Mouse (Mus musculus): Measurements from ENCODE around the gene Gnb1l. TPM values are rescaled to one million over a fixed set of nuclear protein-coding genes. Genes with fewer than 3 reads are reported as not detected.

The Gnb1l gene
- polyA plus RNA-seq, 1 experiment: 13.3 TPM

DNA sequence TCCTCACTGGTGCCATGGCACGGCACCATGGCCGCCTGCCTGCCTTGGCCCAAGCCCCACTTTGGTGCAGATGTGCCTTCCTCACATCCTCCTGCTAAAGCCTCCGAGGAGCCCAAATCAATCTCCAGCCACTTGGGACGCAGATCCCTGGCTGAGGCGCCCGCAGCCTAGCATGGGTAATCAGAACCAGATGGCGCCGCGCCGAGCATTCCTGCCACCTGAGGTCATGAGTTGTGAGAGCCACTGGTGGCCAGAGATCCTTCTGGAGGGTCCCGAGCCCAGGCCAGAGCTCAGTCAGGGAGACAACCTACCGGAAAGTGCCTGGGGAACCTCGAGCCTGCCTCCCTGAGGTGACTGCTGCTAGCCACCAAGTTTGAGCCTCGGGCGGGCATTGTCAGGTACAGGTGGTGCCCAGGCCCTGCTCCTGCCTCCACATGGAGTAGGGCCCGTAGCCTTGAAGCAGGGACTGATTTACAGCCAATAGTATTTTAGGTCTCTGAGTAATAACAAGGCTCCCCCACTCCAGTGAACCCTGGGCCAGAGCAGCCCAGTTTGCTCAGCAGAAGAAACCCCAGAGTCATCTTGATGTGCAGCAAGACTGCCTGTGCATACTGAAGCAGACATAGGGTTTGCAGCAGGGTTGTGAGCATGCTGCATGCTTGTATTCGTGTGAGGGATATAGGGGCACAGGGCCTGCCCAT is 56.9 kb downstream of the Gnb1l start:
- no peak overlapping the region for H3ac ChIP-seq (ENCODE audit: control insufficient read depth, insufficient read length, low read depth)
- no peaks in the 10 kb centered on the region for H3K27me3 ChIP-seq (ENCODE audit: control insufficient read depth, insufficient read depth, insufficient read length)
- TF ChIP-seq CEBPB (IDR thresholded peaks at IDR 0.05; ENCODE audit: low read depth): no peak
- TF ChIP-seq MAX (IDR thresholded peaks at IDR 0.05): no peak
- TF ChIP-seq FOSL1 (IDR thresholded peaks at IDR 0.05; ENCODE audit: insufficient read depth, low read length, poor library complexity, severe bottlenecking): no peak
- TF ChIP-seq MYOD1 (IDR thresholded peaks at IDR 0.05; ENCODE audit: control insufficient read depth, insufficient read length, low read depth): no peak
- no peak for TF ChIP-seq USF1 (IDR thresholded peaks at IDR 0.05; ENCODE audit: low read depth)
- TF ChIP-seq CTCF (IDR thresholded peaks at IDR 0.05; ENCODE audit: control insufficient read depth, insufficient read depth, insufficient read length): no peak
- TF ChIP-seq MYOG (IDR thresholded peaks at IDR 0.05; ENCODE audit: control insufficient read depth, extremely low read depth, insufficient read length): no peak
- H3K79me3 ChIP-seq (ENCODE audit: low read depth): no peaks in the 10 kb centered on the region
- no peak overlapping the region for H3K4me3 ChIP-seq (ENCODE audit: insufficient read depth, poor library complexity, severe bottlenecking)
- H3K79me2 ChIP-seq (ENCODE audit: control insufficient read depth, insufficient read depth): no peaks in the 10 kb centered on the region
- H3K36me3 ChIP-seq (ENCODE audit: control insufficient read depth, insufficient read depth): no peaks in the 10 kb centered on the region

DNA sequence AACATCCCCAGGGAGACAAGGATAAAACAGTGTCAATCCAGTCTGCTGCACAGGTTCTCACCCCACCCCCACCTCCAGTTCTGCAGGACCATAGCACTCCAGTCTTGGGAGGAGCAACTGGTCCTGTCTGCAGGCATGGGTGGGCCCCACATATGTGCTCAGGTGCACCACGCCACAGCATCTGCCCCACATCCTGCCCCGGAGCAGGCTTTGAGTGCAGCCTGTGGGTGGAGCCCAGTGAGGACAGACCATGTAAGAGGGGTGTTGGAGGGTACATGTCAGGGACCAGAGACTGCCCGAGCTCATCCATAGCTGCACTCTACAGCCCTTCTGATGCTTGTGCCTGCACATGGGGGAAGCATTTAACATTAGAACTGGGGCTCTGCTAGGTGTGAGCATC is 57.9 kb downstream of the Gnb1l start:
- no peak overlapping the region for H3K4me3 ChIP-seq (ENCODE audit: insufficient read depth, poor library complexity, severe bottlenecking)
- no peak overlapping the region for H3ac ChIP-seq (ENCODE audit: control insufficient read depth, insufficient read length, low read depth)
- no peak for TF ChIP-seq MYOG (IDR thresholded peaks at IDR 0.05; ENCODE audit: control insufficient read depth, extremely low read depth, insufficient read length)
- TF ChIP-seq USF1 (IDR thresholded peaks at IDR 0.05; ENCODE audit: low read depth): no peak
- TF ChIP-seq MYOD1 (IDR thresholded peaks at IDR 0.05; ENCODE audit: control insufficient read depth, insufficient read length, low read depth): no peak
- no peak for TF ChIP-seq FOSL1 (IDR thresholded peaks at IDR 0.05; ENCODE audit: insufficient read depth, low read length, poor library complexity, severe bottlenecking)
- TF ChIP-seq MAX (IDR thresholded peaks at IDR 0.05): no peak
- TF ChIP-seq CEBPB (IDR thresholded peaks at IDR 0.05; ENCODE audit: low read depth): no peak
- TF ChIP-seq CTCF (IDR thresholded peaks at IDR 0.05; ENCODE audit: control insufficient read depth, insufficient read depth, insufficient read length): no peak
- no peaks in the 10 kb centered on the region for H3K36me3 ChIP-seq (ENCODE audit: control insufficient read depth, insufficient read depth)
- no peaks in the 10 kb centered on the region for H3K79me3 ChIP-seq (ENCODE audit: low read depth)
- H3K79me2 ChIP-seq (ENCODE audit: control insufficient read depth, insufficient read depth): no peaks in the 10 kb centered on the region
- no peaks in the 10 kb centered on the region for H3K27me3 ChIP-seq (ENCODE audit: control insufficient read depth, insufficient read depth, insufficient read length)

DNA sequence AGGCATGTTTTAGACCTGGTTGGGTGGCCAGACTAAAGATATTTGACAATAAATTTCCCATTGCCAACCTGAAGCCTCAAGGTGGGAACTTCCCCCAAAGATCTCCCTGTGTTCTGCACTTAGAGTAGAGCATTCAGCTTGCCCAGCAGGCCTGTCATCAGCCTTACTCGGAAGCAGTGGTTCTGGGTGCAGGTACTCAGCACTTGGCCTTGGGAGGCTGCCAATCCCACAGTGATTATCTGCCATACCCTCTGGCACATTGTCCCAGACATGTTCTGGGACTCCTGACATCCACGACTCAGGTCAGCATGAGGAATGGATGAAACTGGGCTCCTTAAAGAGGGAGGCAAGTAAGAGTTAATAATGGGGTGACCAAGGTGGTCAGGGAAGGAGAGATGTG is 66.0 kb downstream of the Gnb1l start:
- Histone ChIP-seq H3K79me3 (ENCODE audit: low read depth) (no peaks in the 10 kb centered on the region), H3K79me2 (ENCODE audit: control insufficient read depth, insufficient read depth) (no peaks in the 10 kb centered on the region)
- TF ChIP-seq FOSL1 (IDR thresholded peaks at IDR 0.05; ENCODE audit: insufficient read depth, low read length, poor library complexity, severe bottlenecking) (no peak), MYOD1 (IDR thresholded peaks at IDR 0.05; ENCODE audit: control insufficient read depth, insufficient read length, low read depth) (no peak)

DNA sequence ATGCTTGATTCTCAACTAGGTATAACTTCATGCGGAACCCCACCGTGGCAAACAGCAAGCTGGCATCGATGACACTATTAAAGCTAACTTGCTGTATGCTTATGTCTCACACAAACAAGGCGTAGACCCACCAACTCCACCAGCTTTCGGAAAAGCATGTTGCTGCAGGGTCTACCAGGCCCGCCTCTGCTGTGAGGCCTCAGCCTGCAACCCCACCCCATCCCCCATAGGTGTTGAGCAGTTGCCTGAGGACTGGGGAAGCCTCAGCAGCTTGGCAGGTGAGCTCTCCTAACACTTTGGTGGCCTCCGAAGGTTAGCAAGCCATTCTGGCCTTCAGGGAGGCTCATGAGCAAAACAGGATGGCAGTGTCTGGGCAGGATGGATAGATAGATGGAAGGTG is 70.1 kb downstream of the Gnb1l start:
- Histone ChIP-seq H3K36me3 (ENCODE audit: control insufficient read depth, insufficient read depth) (no peaks in the 10 kb centered on the region), H3K4me3 (ENCODE audit: insufficient read depth, poor library complexity, severe bottlenecking) (no peak overlapping the region), H3K79me3 (ENCODE audit: low read depth) (no peaks in the 10 kb centered on the region), H3ac (ENCODE audit: control insufficient read depth, insufficient read length, low read depth) (no peak overlapping the region), H3K27me3 (ENCODE audit: control insufficient read depth, insufficient read depth, insufficient read length) (no peaks in the 10 kb centered on the region), H3K79me2 (ENCODE audit: control insufficient read depth, insufficient read depth) (no peaks in the 10 kb centered on the region)
- TF ChIP-seq USF1 (IDR thresholded peaks at IDR 0.05; ENCODE audit: low read depth) (no peak), FOSL1 (IDR thresholded peaks at IDR 0.05; ENCODE audit: insufficient read depth, low read length, poor library complexity, severe bottlenecking) (no peak), MYOD1 (IDR thresholded peaks at IDR 0.05; ENCODE audit: control insufficient read depth, insufficient read length, low read depth) (no peak), MYOG (IDR thresholded peaks at IDR 0.05; ENCODE audit: control insufficient read depth, extremely low read depth, insufficient read length) (no peak), MAX (IDR thresholded peaks at IDR 0.05) (no peak), CTCF (IDR thresholded peaks at IDR 0.05; ENCODE audit: control insufficient read depth, insufficient read depth, insufficient read length) (no peak), CEBPB (IDR thresholded peaks at IDR 0.05; ENCODE audit: low read depth) (no peak)

More for the DNA sequence above, 66.0 kb downstream of the Gnb1l start:
- Histone ChIP-seq H3ac (ENCODE audit: control insufficient read depth, insufficient read length, low read depth) (no peak overlapping the region), H3K4me3 (ENCODE audit: insufficient read depth, poor library complexity, severe bottlenecking) (no peak overlapping the region), H3K36me3 (ENCODE audit: control insufficient read depth, insufficient read depth) (no peaks in the 10 kb centered on the region), H3K27me3 (ENCODE audit: control insufficient read depth, insufficient read depth, insufficient read length) (no peaks in the 10 kb centered on the region)

DNA sequence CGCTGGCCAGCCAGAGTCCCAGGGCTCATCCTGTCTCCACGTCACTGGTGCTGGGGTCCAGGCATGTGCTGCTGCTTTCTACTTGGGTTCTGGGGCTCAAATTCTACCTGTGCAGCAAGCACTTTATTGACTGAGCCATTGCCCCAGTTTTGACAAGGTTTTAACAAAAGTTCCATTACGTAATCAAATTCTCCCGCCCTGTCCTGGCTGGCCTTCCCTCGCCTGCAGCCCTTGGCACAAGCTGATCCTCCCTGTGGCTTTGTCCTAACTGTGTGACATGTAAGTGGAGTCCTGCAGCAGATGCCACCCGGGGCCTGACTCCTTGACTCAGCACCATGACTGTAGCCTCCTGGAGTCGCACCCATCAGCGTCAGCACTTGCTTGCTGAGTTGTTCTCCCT is 75.7 kb downstream of the Gnb1l start:
- Histone ChIP-seq H3K36me3 (ENCODE audit: control insufficient read depth, insufficient read depth) (no peaks in the 10 kb centered on the region), H3ac (ENCODE audit: control insufficient read depth, insufficient read length, low read depth) (no peak overlapping the region), H3K79me2 (ENCODE audit: control insufficient read depth, insufficient read depth) (no peaks in the 10 kb centered on the region), H3K27me3 (ENCODE audit: control insufficient read depth, insufficient read depth, insufficient read length) (no peaks in the 10 kb centered on the region), H3K79me3 (ENCODE audit: low read depth) (no peaks in the 10 kb centered on the region), H3K4me3 (ENCODE audit: insufficient read depth, poor library complexity, severe bottlenecking) (no peak overlapping the region)
- no peak for TF ChIP-seq USF1 (IDR thresholded peaks at IDR 0.05; ENCODE audit: low read depth)
- no peak for TF ChIP-seq MAX (IDR thresholded peaks at IDR 0.05)
- TF ChIP-seq CEBPB (IDR thresholded peaks at IDR 0.05; ENCODE audit: low read depth): no peak
- TF ChIP-seq MYOD1 (IDR thresholded peaks at IDR 0.05; ENCODE audit: control insufficient read depth, insufficient read length, low read depth): no peak
- TF ChIP-seq FOSL1 (IDR thresholded peaks at IDR 0.05; ENCODE audit: insufficient read depth, low read length, poor library complexity, severe bottlenecking): no peak
- TF ChIP-seq CTCF (IDR thresholded peaks at IDR 0.05; ENCODE audit: control insufficient read depth, insufficient read depth, insufficient read length): no peak
- no peak for TF ChIP-seq MYOG (IDR thresholded peaks at IDR 0.05; ENCODE audit: control insufficient read depth, extremely low read depth, insufficient read length)

DNA sequence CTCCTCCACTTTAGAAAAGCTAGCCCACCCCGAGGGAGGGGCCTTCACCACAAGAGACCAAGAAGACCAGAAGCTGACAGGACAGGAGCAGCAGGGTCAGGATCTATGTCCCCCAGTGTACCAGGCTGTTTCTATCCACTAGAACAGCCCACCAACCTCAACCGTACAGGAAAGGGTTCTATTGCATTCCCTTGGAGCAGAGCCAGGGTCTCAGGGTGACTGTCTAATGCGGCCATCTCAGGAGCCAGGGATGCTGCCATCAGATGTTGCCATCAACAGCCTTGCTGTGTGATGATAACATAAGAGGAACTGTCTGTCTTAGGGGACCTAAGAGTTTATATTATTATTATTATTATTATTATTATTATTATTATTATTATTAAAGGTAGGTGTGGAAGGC is 78.6 kb downstream of the Gnb1l start:
- no peaks in the 10 kb centered on the region for H3K79me2 ChIP-seq (ENCODE audit: control insufficient read depth, insufficient read depth)
- peaks cover 9% of the 10 kb centered on the region for H3K36me3 ChIP-seq (ENCODE audit: control insufficient read depth, insufficient read depth)
- H3K4me3 ChIP-seq (ENCODE audit: insufficient read depth, poor library complexity, severe bottlenecking): no peak overlapping the region
- no peaks in the 10 kb centered on the region for H3K27me3 ChIP-seq (ENCODE audit: control insufficient read depth, insufficient read depth, insufficient read length)
- TF ChIP-seq MYOG (IDR thresholded peaks at IDR 0.05; ENCODE audit: control insufficient read depth, extremely low read depth, insufficient read length) (no peak), MAX (IDR thresholded peaks at IDR 0.05) (no peak), FOSL1 (IDR thresholded peaks at IDR 0.05; ENCODE audit: insufficient read depth, low read length, poor library complexity, severe bottlenecking) (no peak), USF1 (IDR thresholded peaks at IDR 0.05; ENCODE audit: low read depth) (no peak), MYOD1 (IDR thresholded peaks at IDR 0.05; ENCODE audit: control insufficient read depth, insufficient read length, low read depth) (no peak), CTCF (IDR thresholded peaks at IDR 0.05; ENCODE audit: control insufficient read depth, insufficient read depth, insufficient read length) (no peak), CEBPB (IDR thresholded peaks at IDR 0.05; ENCODE audit: low read depth) (no peak)
- H3K79me3 ChIP-seq (ENCODE audit: low read depth): no peaks in the 10 kb centered on the region
- H3ac ChIP-seq (ENCODE audit: control insufficient read depth, insufficient read length, low read depth): no peak overlapping the region
